Mouse (Mus musculus): ENCODE measurements around the gene Krcc1.

GRCm38 (mm10) chr6:71254456-71254855 is 17.0 kb upstream of the Krcc1 start:
- no peak for TF ChIP-seq CTCF (IDR thresholded peaks at IDR 0.05; ENCODE audit: extremely low read depth, insufficient read depth, insufficient read length, insufficient replicate concordance)
- TF ChIP-seq POLR2A (IDR thresholded peaks at IDR 0.05; ENCODE audit: low read depth, low read length) = no peak
